7 mouse cellular contexts compared by ENCODE assay signal in genomic region chr17:26011841-26012460, GRCm38 (mm10). TPM values are rescaled to one million over a fixed set of nuclear protein-coding genes. Genes with fewer than 3 reads are reported as not detected.
DNase-seq lines count a peak whose midpoint lies in the region; ATAC-seq lines count a peak whose summit lies in the region.

No protein-coding gene starts in this region.

- ATAC-seq in granulocyte monocyte progenitor cell, adult 5-6 weeks (replicated peaks; ENCODE audit: poor library complexity, severe bottlenecking), result peak; percentile 94
- ATAC-seq in intestine, embryonic 16.5 days, result peak; percentile 88
- ATAC-seq in limb, embryonic 11.5 days (ENCODE audit: insufficient number of reproducible peaks, low FRiP score, low TSS enrichment, low read depth), result peak; percentile 77; the same call in 1 of the 2 replicates
- ATAC-seq in midbrain, embryonic 14.5 days (ENCODE audit: low FRiP score, low TSS enrichment), result no peak

- no peaks in the 10 kb centered on the region for H3K9me3 ChIP-seq in intestine, embryonic 16.5 days (ENCODE audit: control insufficient read depth, low read length)
- no peaks in the 10 kb centered on the region for H3K9me3 ChIP-seq in limb, embryonic 11.5 days (ENCODE audit: control insufficient read depth, low read length)
- no peaks in the 10 kb centered on the region for H3K9me3 ChIP-seq in midbrain, embryonic 14.5 days (ENCODE audit: control insufficient read depth, low read length)

- no peak overlapping the region for H3K9ac ChIP-seq in intestine, embryonic 16.5 days (ENCODE audit: low read depth, low read length)
- no peak overlapping the region for H3K9ac ChIP-seq in limb, embryonic 11.5 days (ENCODE audit: low read length)
- no peak overlapping the region; the same call in 1 of the 2 replicates for H3K9ac ChIP-seq in midbrain, embryonic 14.5 days (replicated peaks; ENCODE audit: low read length)

- H3K4me1 ChIP-seq in intestine, embryonic 16.5 days (ENCODE audit: control insufficient read depth, insufficient read depth, low read length), result peaks cover 6% of the 10 kb centered on the region; the same call in 1 of the 2 replicates
- H3K4me1 ChIP-seq in limb, embryonic 11.5 days (ENCODE audit: control insufficient read depth, insufficient read depth, low read length), result no peaks in the 10 kb centered on the region
- no peaks in the 10 kb centered on the region for H3K4me1 ChIP-seq in midbrain, embryonic 14.5 days (ENCODE audit: control insufficient read depth, insufficient read depth, low read length)

- DNase-seq in adrenal gland, adult 2 months, result peak; percentile 81
- peak; percentile 84 for DNase-seq in embryo, embryonic 11 days
- peak; percentile 83 for DNase-seq in limb, embryonic 11.5 days (ENCODE audit: low spot score)
- peak; percentile 78 for DNase-seq in midbrain, embryonic 14.5 days
- peak; percentile 79 for DNase-seq in spleen, adult 12 weeks (ENCODE audit: low spot score)

- peak overlapping the region; percentile 32; the same call in 1 of the 2 replicates for H3K4me2 ChIP-seq in intestine, embryonic 16.5 days (ENCODE audit: low read depth, low read length)
- H3K4me2 ChIP-seq in limb, embryonic 11.5 days (ENCODE audit: low read depth, severe bottlenecking), result no peak overlapping the region; the same call in 1 of the 2 replicates
- no peak overlapping the region for H3K4me2 ChIP-seq in midbrain, embryonic 14.5 days (ENCODE audit: low read length)

- H3K27me3 ChIP-seq in intestine, embryonic 16.5 days (replicated peaks; ENCODE audit: control insufficient read depth, insufficient read depth, low read length), result no peaks in the 10 kb centered on the region
- H3K27me3 ChIP-seq in limb, embryonic 11.5 days (ENCODE audit: control insufficient read depth, insufficient read depth, low read length), result no peaks in the 10 kb centered on the region
- H3K27me3 ChIP-seq in midbrain, embryonic 14.5 days (ENCODE audit: control insufficient read depth, insufficient read depth, low read length), result no peaks in the 10 kb centered on the region

- H3K36me3 ChIP-seq in intestine, embryonic 16.5 days (ENCODE audit: control insufficient read depth, insufficient read depth, low read length), result no peaks in the 10 kb centered on the region; the same call in none of the 2 replicates
- H3K36me3 ChIP-seq in limb, embryonic 11.5 days (ENCODE audit: control insufficient read depth, insufficient read depth, low read length), result peaks cover 5% of the 10 kb centered on the region; the same call in 1 of the 2 replicates
- H3K36me3 ChIP-seq in midbrain, embryonic 14.5 days (ENCODE audit: control insufficient read depth, insufficient read depth, low read length), result peaks cover 72% of the 10 kb centered on the region

- no peak overlapping the region for H3K4me3 ChIP-seq in intestine, embryonic 16.5 days (ENCODE audit: low read length)
- H3K4me3 ChIP-seq in limb, embryonic 11.5 days (ENCODE audit: low read depth, low read length), result no peak overlapping the region
- H3K4me3 ChIP-seq in midbrain, embryonic 14.5 days (replicated peaks; ENCODE audit: low read depth, low read length), result no peak overlapping the region

- peak overlapping the region; percentile 2; the same call in 1 of the 2 replicates for H3K27ac ChIP-seq in intestine, embryonic 16.5 days (ENCODE audit: low read length)
- no peak overlapping the region for H3K27ac ChIP-seq in limb, embryonic 11.5 days (replicated peaks; ENCODE audit: low read depth, low read length)
- no peak overlapping the region for H3K27ac ChIP-seq in midbrain, embryonic 14.5 days (replicated peaks; ENCODE audit: low read depth, low read length)

- WGBS in intestine, embryonic 16.5 days, result 14% methylated on average over 15 of the region's 15 CpGs
- WGBS in limb, embryonic 11.5 days, result 3% methylated on average over 15 of the region's 15 CpGs
- WGBS in midbrain, embryonic 14.5 days, result 12% methylated on average over 15 of the region's 15 CpGs

RNA-seq across cellular contexts. Expression of gene Capn15, which starts 26.4 kb away (rescaled TPM):
- total RNA-seq in adrenal gland, adult 2 months (2021), result 10 to 100 TPM; 16.3 to 18.1 TPM
- 49.0 and 51.5 TPM in 2 replicates for polyA plus RNA-seq in adrenal gland, adult 2 months (2012; rRNA removed)
- total RNA-seq in granulocyte monocyte progenitor cell, adult 5-6 weeks (2014; fragmentation: Nextera tagmentation), result 12.5 and 16.4 TPM in 2 replicates
- total RNA-seq in granulocyte monocyte progenitor cell, adult 5-6 weeks (2017), result 3.2 and 5.3 TPM in 2 replicates
- polyA plus RNA-seq in intestine, embryonic 16.5 days (2015; fragmentation: Nextera tagmentation; extraction: Ambion mirVana), result 22.3 and 24.5 TPM in 2 replicates
- 23.8 and 25.7 TPM in 2 replicates for polyA plus RNA-seq in limb, embryonic 11.5 days (2014; fragmentation: Nextera tagmentation; extraction: Ambion mirVana)
- 21.1 and 25.7 TPM in 2 replicates for polyA plus RNA-seq in midbrain, embryonic 14.5 days (2014; fragmentation: Nextera tagmentation; extraction: Ambion mirVana)

RNA-seq across cellular contexts. Expression of gene Rab11fip3, which starts 57.4 kb away (rescaled TPM):
- total RNA-seq in adrenal gland, adult 2 months (2021), result 10 to 100 TPM; 21.8 to 22.5 TPM
- 23.8 and 30.7 TPM in 2 replicates for polyA plus RNA-seq in adrenal gland, adult 2 months (2012; rRNA removed)
- 1.3 and 3.6 TPM in 2 replicates for total RNA-seq in granulocyte monocyte progenitor cell, adult 5-6 weeks (2014; fragmentation: Nextera tagmentation)
- 0.46 and 0.60 TPM in 2 replicates for total RNA-seq in granulocyte monocyte progenitor cell, adult 5-6 weeks (2017)
- 13.0 and 18.0 TPM in 2 replicates for polyA plus RNA-seq in intestine, embryonic 16.5 days (2015; fragmentation: Nextera tagmentation; extraction: Ambion mirVana)
- polyA plus RNA-seq in limb, embryonic 11.5 days (2014; fragmentation: Nextera tagmentation; extraction: Ambion mirVana), result 15.9 and 17.4 TPM in 2 replicates
- 27.4 and 28.6 TPM in 2 replicates for polyA plus RNA-seq in midbrain, embryonic 14.5 days (2014; fragmentation: Nextera tagmentation; extraction: Ambion mirVana)

RNA-seq across cellular contexts. Expression of gene A930017K11Rik, which starts 59.6 kb away (rescaled TPM):
- total RNA-seq in adrenal gland, adult 2 months (2021), result not detected
- polyA plus RNA-seq in adrenal gland, adult 2 months (2012; rRNA removed), result 0.13 TPM in 1 of 2 replicates, not detected in the other
- not detected in 2 replicates for total RNA-seq in granulocyte monocyte progenitor cell, adult 5-6 weeks (2014; fragmentation: Nextera tagmentation)
- total RNA-seq in granulocyte monocyte progenitor cell, adult 5-6 weeks (2017), result not detected in 2 replicates
- polyA plus RNA-seq in intestine, embryonic 16.5 days (2015; fragmentation: Nextera tagmentation; extraction: Ambion mirVana), result 0.21 and 0.22 TPM in 2 replicates
- polyA plus RNA-seq in limb, embryonic 11.5 days (2014; fragmentation: Nextera tagmentation; extraction: Ambion mirVana), result 0.18 and 0.33 TPM in 2 replicates
- polyA plus RNA-seq in midbrain, embryonic 14.5 days (2014; fragmentation: Nextera tagmentation; extraction: Ambion mirVana), result 3.3 and 5.2 TPM in 2 replicates
